Mouse (Mus musculus) layer of hippocampus, postnatal 25 days (tissue): ENCODE measurements around the gene Cpm. TPM values are rescaled to one million over a fixed set of nuclear protein-coding genes. Genes with fewer than 3 reads are reported as not detected.
"Not testable (repeated sequence)": the region's sequence is repeated elsewhere in the genome, so short reads cannot be mapped to it uniquely, and the experiment has no call there.

Experiments
- DNase-seq, 2 experiments: peaks; one replicate each; pipeline ENCODE4 v3.0.0; 2022; ENCODE audit warnings: mixed read lengths in 2 of 2, low spot score in 1 of 2; ENCODE audit errors: extremely low spot score in 1 of 2
- total RNA-seq, 2 experiments: library from RNA; stranded (reverse); gene quantifications; 2 replicates each; pipeline ENCODE4 v1.2.3; 2021

The Cpm gene
- total RNA-seq, 2 experiments from 2014 or later: 8.5 to 11.4 TPM

DNA sequence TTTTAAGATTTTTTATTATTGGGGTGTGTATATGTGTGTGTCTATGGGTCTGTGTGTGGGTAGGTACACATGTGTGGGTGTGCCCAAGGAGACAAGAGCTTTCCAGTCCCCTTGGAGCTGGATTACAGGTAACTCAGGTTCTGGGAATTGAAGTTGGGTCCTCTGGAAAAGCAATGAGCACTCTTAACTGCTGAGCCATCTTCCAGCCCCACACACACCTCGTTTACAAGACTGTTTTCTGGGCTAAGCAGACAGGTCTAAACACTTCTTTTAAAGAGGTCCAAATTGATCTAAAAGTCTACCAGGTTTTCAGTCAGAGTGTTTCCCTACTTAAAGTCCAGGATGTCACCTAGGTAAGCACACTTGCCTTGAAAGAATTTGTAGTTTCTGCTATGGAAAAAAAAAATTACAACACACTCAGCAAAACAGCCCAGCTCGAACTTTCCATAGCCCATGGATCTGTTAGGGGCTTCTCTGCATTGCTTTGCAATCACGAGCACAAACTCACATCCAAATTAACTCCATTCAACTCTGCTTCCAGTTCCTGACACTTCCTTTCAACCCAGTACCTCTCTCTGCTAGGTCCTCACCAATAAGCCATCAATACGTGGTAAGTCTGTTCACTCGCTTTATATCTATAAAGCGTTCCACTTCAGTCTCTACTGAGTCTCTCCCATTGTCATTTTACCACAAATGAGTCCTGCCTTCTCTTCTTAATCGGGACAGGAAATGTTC, 36.8 kb upstream of the Cpm start:
- no peak for DNase-seq

- no peak for DNase-seq
Observed at GRCm38 (mm10) chr10:117593041-117593570, 36.2 kb upstream of the Cpm start.

DNA sequence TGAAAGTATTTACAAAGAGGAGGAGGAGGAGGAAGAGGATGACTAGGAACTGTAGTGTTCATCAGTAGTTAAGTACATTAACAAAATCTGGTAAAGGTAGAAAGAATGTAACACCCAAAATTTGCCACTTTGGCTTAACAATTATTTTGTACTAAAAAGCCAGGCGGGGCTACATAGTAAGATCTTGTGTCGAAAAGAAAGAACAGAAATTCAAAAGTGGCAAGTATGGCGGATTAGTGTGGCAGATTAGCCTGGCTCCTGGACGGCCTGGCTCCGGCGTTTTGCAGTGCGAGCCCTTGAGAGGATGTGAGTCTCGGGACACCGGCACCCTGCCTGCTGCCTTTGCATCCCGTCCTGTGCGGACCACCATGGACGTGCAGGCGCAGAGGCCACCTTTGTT, 35.4 kb upstream of the Cpm start:
- no peak for DNase-seq

DNA sequence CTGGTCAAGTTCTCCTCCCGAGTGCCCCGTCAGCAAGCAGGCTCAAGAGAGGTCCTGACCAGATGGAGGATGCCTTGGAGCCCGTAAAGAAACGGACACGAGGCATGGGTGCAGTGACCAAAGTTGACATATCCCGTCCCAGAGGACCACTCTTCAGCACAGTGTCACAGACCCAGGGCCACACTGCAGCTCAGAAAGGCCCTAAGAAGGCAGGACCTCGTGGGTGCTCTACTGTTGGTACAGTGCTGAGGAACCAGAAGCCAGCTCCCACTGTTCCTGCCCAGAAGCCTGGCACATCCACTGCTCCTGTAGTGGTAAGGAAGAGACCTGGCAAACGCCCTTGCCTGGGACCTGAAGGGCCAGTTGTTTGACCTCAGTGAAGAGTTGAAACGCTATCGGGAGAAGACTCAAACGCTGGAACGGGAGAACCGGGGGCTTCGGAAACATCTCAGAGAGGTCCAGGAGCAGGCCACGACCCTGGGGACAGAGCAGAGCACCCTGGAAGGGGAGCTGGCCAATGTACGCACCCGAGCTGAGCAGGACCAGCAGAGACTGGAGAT, 34.9 kb upstream of the Cpm start:
- no peak for DNase-seq

DNA sequence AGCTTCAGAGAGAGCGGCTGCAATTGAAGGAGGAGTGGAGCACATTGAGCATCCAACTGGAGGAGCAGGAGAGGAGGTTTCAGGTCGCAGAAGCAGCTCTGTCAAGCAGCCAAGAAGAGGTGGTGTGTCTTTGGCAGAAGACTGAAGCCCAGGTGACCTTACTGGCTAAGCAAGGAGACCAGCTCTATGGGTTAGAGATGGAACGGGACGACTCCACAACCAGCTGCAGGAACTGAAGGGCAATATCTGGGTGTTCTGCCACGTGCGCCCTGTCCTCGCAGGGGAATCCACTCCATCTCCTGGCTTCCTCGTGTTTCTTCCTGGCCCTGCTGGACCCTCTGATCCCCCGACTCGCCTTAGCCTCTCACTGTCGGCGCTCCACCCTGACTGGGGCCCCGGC, 34.4 kb upstream of the Cpm start:
- DNase-seq: no peak

- no peak for DNase-seq
Observed at GRCm38 (mm10) chr10:117595442-117596164, 33.7 kb upstream of the Cpm start.

GRCm38 (mm10) chr10:117596165-117596735, 33.0 kb upstream of the Cpm start:
- no peak for DNase-seq

GRCm38 (mm10) chr10:117596771-117597324, 32.5 kb upstream of the Cpm start:
- DNase-seq: no peak

DNA sequence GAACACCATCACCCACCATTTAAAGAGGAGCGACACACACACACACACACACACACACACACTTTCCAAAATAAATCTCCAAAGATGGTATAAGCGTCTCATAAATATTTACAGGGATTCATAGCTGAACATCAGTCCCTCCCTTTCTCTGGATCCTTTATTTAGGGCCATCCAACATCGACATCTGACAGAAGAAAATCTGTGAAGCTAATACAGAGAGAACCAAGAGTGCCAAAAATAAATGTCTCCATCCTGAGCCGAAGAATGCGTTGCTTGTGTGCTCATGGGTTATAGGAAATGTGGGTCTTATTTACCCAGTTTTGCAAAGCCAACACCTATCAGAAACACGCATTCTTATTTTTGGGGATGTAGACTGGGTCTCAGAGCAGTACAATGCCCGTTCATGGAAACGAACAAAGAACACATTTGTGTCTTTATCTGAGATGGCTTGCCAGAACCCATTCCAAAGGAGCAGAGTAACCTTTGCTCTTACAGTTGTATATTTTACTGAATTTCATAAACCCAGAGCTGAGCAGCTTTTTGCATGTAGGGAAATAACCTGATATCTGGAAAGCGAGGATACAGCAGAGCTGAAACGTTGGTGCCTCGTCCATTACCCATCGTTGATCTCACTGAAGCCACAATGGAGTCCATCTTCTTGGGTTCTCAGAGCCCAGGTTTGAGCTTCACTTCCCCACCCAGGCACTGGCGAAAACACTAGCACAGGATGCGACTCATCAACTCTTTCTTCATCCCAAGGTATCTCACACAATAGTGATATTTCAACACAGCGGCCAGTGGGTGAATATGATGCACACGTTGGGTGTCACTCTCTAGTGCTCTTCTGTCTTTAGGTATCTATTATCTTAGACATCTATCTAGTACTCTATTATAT, 31.7 kb upstream of the Cpm start:
- not testable (repeated sequence) for DNase-seq

DNA sequence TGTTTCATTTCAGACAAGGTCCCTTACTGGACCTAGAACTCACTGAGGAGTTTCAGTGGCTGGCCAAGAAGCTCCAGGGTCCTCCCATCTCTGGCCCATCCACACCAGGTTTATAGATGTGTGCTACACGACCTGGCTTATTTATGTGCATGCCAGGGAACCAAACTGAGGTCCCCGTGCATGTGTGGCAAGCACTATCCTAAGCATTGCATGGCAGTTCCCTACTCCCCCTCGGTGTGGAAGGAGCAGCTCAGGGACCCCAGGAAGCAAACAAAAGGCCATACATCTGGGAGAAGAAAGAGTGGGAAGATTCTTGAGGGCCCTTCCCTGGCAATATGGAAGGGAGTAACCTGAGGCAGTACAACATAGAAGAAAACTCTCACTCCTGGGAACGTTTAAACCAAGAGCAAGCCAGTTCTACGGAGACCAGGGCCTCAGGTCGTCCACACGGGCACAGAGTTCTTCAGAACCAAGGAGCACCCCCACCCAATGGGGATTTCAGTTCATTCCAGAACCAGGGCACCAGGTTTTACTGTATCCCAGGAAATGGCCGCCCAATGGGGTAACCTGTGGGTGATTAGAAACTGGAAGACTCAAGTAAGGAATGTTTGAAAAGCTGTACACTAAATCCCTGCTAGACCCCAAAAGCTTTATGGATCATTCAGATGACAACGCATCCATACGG, 30.9 kb upstream of the Cpm start:
- no peak for DNase-seq

GRCm38 (mm10) chr10:117598951-117599572, 30.2 kb upstream of the Cpm start:
- DNase-seq: not testable (repeated sequence)

- no peak for DNase-seq
Observed at GRCm38 (mm10) chr10:117601146-117602035, 27.9 kb upstream of the Cpm start.

- DNase-seq: no peak
Observed at GRCm38 (mm10) chr10:117602325-117603129, 26.8 kb upstream of the Cpm start.

DNA sequence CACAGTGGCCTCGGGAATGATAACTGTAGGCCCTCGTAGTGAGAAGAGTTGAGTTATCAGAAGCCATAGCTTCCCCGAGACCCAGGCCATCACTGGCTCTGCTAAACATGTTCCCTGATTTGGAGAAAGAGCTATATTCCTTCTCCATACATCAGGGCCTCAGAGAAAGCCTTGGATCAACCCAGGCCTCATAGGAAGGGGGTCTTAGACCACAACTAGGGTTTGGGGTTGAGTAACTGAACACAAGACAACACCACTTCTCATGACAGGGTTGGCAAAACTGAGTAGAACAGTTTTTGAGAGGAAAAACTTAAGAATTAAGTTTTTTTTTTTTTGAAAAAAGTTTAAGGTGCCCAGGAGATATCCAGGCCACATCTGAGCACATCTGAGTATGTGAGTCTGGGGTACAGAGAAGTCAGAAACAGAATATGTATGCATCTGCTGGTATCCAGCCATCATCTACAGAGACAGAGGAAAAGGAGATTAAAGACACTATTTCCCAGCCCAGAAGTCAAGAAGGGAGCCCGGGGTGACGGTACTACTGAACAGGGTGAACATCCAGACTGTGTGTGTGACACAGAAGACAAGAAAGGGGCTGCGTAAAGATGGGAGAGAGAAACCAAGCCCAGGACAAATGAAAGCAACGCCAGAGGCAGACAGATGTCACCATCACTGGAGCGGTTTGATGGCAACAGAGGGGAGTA, 26.0 kb upstream of the Cpm start:
- DNase-seq: no peak

DNA sequence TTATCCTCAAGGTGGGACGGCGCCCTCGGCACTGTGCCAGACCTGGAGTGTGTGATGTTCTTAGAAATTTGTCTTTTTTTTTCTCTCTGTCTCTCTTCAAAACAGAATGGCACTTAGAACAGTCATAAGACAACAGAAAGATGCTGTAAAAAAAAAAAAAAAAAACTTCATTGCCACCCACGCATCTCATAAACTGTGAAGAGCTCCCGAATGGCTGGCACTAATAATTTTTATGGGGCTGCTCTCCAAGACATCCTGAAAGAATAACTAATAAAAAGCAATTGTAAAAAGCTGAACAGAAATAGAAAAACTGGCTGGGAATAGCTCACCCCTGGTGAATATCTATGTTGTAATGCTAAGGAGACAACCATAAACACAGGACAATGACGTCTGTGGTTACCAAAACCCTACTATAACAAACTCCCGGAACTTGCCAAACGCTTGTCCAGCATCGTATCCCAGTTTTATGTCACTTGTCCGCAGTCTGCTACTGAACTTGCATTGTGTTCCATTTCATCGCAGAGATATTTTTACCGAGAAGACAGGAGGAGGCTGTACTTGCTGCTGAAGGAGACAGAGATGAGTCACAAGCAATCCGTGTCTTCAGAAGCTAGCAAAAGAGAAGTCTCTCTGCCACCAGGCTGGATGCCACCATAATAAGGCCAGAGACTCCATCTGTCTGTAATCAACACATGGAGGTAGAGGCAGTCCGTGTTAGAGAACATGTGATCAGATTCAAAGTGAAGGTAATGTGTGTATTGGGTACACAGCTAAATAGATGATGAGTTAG, 25.3 kb upstream of the Cpm start:
- DNase-seq: no peak
